Mouse (Mus musculus) G1E (cell line): ENCODE data around the gene Mrln. TPM values are rescaled to one million over a fixed set of nuclear protein-coding genes. Genes with fewer than 3 reads are reported as not detected.

Experiments
- ATAC-seq: 2 replicates; pipeline ENCODE4 v1.8.0; 2016; ENCODE audit warnings: mild to moderate bottlenecking; ENCODE audit not compliant: insufficient number of reproducible peaks, poor library complexity, low FRiP score, severe bottlenecking; ENCODE audit errors: extremely low read depth
- DNase-seq: peaks from one replicate; pipeline ENCODE4 v3.0.0; 2012; ENCODE audit warnings: low spot score
- H3K27me3 ChIP-seq: 2 replicates; pipeline ENCODE4 v1.6.1; 2012; ENCODE audit warnings: mild to moderate bottlenecking, low read length, inconsistent platforms; ENCODE audit not compliant: insufficient read depth
- H3K36me3 ChIP-seq: replicated peaks from 2 replicates; pipeline ENCODE3; 2012; ENCODE audit warnings: mild to moderate bottlenecking, inconsistent platforms
- H3K4me1 ChIP-seq: 2 replicates; pipeline ENCODE4 v1.6.1; 2012; ENCODE audit warnings: low read depth, low read length, inconsistent platforms, mixed read lengths; ENCODE audit not compliant: insufficient read depth
- H3K4me3 ChIP-seq: 2 replicates; pipeline ENCODE4 v1.5.1; 2012; ENCODE audit warnings: low read depth, mild to moderate bottlenecking, inconsistent platforms, low read length, moderate library complexity, mixed read lengths
- H3K9me3 ChIP-seq: replicated peaks from 2 replicates; pipeline ENCODE4 v1.6.1; 2012; ENCODE audit warnings: inconsistent platforms
- CTCF ChIP-seq: IDR thresholded peaks from 2 replicates; pipeline ENCODE4 v1.5.1; 2012; ENCODE audit warnings: low read depth, low read length, inconsistent platforms, mixed read lengths
- GATA1 ChIP-seq: IDR thresholded peaks from 2 replicates; pipeline ENCODE4 v1.6.1; 2012; ENCODE audit warnings: borderline replicate concordance, low read length, inconsistent platforms, mixed read lengths
- GATA2 ChIP-seq: IDR thresholded peaks from 2 replicates; pipeline ENCODE4 v1.6.1; 2012; ENCODE audit warnings: low read depth, low read length, inconsistent platforms, borderline replicate concordance
- POLR2AphosphoS5 ChIP-seq: IDR thresholded peaks from 2 replicates; pipeline ENCODE4 v1.6.1; 2012; ENCODE audit warnings: low read depth, low read length, inconsistent platforms; ENCODE audit not compliant: insufficient replicate concordance
- TAL1 ChIP-seq: conservative IDR thresholded peaks from 2 replicates; pipeline ENCODE4 v1.6.1; 2012; ENCODE audit warnings: low read depth, low read length, inconsistent platforms, mixed read lengths
- polyA plus RNA-seq: library from polyadenylated mRNA; stranded (reverse); fragments of >175 nt; gene quantifications from 2 replicates; pipeline ENCODE4 v1.2.3, GENCODE M21; 2012
- total RNA-seq, 2 experiments: library from RNA; stranded (forward) in 1 of 2; stranded (reverse) in 1 of 2; fragments of 200-1000 nt in 1 of 2; fragments of >200 nt in 1 of 2; fragmentation: Nextera tagmentation in 1 of 2; gene quantifications; 2 replicates each; pipeline ENCODE4 v1.2.3; 2014 to 2017

The Mrln gene
- total and polyA plus RNA-seq, 3 experiments: 1.7 TPM; not detected in 2

DNA sequence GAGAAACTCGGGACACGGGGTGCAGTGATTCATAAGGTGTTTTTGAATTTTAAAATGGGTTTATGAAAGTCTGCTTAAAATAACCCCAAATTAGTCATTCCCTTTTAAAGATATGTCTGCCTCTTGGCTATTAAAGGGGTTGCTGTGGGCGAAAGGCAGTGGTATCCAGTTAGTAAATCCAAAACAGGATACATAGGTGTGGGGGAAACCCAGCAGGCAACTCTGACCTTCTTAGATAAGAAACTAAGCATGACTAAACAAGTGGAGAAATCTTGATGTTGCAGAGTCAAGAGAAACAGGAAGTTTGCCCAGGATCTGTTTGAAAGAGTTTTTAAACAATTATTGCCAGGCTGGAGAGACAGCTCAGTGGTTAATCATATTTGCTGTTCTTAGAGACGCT lies 52.6 kb downstream of the Mrln start:
- TF ChIP-seq GATA2 (no peak), POLR2AphosphoS5 (no peak), TAL1 (no peak), GATA1 (no peak), CTCF (no peak)
- no peak for DNase-seq
- H3K4me1 ChIP-seq: no peaks in the 10 kb centered on the region
- H3K9me3 ChIP-seq: peaks cover 29% of the 10 kb centered on the region
- no peak overlapping the region for H3K4me3 ChIP-seq
- no peak for ATAC-seq
- H3K36me3 ChIP-seq: no peaks in the 10 kb centered on the region
- no peaks in the 10 kb centered on the region for H3K27me3 ChIP-seq

DNA sequence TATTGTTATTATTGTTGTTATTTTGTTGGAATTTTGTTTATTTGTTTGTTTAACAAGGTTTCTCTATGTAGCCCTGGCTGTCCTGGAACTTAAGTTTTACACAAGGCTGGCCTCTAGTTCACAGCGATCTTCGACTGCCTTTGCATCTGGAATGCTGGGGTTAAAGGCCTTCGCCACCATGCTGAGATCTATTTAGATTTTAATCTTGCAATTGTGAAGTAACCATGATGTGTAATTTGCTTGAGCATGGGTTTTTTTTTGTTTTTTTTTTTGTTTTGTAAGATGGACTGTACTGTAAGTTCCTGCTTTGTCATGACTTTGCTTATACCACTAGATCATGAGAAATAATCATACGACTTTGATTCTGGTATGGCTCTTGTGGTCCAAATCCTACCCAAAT lies 56.4 kb downstream of the Mrln start:
- no peaks in the 10 kb centered on the region for H3K4me1 ChIP-seq
- peaks cover 42% of the 10 kb centered on the region for H3K9me3 ChIP-seq
- ATAC-seq (no peak), DNase-seq (no peak)
- H3K36me3 ChIP-seq: no peaks in the 10 kb centered on the region
- TF ChIP-seq TAL1 (no peak), POLR2AphosphoS5 (no peak), GATA2 (no peak), GATA1 (no peak), CTCF (no peak)
- H3K4me3 ChIP-seq: no peak overlapping the region
- no peaks in the 10 kb centered on the region for H3K27me3 ChIP-seq

DNA sequence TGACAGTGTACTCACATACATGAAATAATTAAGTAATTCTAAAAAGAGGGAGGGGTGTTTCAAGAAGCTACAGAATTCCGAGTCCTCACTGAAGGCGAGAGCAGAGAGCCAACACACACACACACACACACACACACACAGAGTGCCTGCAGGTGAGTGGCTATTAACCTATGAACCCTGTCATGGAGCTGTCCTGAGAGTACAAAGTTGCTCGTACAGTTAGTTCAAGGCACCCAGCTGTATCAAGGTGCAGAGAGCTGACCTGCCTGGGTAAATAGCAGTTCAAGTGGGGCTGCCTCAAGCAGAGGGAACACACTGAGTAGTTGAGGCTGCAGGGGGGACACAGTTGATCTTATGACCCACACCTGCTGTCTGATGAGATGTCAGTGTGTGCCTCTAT lies 57.6 kb downstream of the Mrln start:
- Histone ChIP-seq H3K36me3 (no peaks in the 10 kb centered on the region), H3K4me3 (no peak overlapping the region), H3K27me3 (no peaks in the 10 kb centered on the region), H3K4me1 (no peaks in the 10 kb centered on the region), H3K9me3 (peaks cover 43% of the 10 kb centered on the region)
- no peak for ATAC-seq
- TF ChIP-seq CTCF (no peak), POLR2AphosphoS5 (no peak), GATA1 (no peak), GATA2 (no peak), TAL1 (no peak)
- DNase-seq: no peak

- DNase-seq (no peak), ATAC-seq (no peak)
- no peak for TF ChIP-seq CTCF
- no peak for TF ChIP-seq GATA2
- TF ChIP-seq POLR2AphosphoS5: no peak
- TF ChIP-seq GATA1: no peak
- TF ChIP-seq TAL1: no peak
- no peaks in the 10 kb centered on the region for H3K4me1 ChIP-seq
- peaks cover 54% of the 10 kb centered on the region for H3K9me3 ChIP-seq
- no peaks in the 10 kb centered on the region for H3K36me3 ChIP-seq
- no peaks in the 10 kb centered on the region for H3K27me3 ChIP-seq
- no peak overlapping the region for H3K4me3 ChIP-seq
These were observed 59.3 kb downstream of the Mrln start for GRCm38 (mm10) chr10:70263681-70264189.

DNA sequence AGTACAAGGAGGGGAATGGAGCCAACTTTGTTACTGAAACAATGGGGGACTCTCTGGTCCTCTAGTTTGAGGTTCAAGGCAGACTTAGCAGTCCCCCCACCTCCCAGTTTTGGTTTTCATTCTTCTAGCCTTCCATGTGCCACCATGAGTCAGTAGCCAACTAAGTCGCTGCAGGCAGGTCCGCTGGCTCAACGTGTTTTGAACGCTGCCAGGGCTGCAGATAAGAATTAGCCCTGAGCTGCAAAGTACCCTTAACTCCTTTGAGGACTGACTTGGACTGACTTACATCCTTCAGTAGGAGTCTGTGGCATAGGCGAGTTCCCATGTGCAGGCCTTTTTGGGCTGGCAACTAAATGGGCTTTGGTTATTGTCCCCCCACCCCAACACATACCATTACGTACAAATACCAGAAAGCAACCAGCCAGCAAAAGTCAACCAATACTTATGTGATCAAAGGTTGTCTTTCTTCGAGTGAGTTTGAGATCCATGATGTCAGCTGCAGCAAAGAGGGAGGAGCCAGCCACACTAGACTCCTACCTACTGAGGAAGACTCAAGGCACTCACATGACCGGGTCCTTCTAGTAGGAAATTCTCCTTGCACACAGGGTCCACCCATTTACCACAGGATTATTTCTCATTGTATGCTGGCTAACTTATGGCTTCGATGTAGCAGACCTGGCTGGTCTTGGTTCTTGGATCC lies 60.0 kb downstream of the Mrln start:
- no peak for TF ChIP-seq POLR2AphosphoS5
- no peak for TF ChIP-seq GATA1
- no peak for TF ChIP-seq CTCF
- no peak for TF ChIP-seq TAL1
- TF ChIP-seq GATA2: no peak
- no peaks in the 10 kb centered on the region for H3K36me3 ChIP-seq
- ATAC-seq: no peak
- peaks cover 54% of the 10 kb centered on the region for H3K9me3 ChIP-seq
- no peak for DNase-seq
- no peaks in the 10 kb centered on the region for H3K4me1 ChIP-seq
- H3K4me3 ChIP-seq: no peak overlapping the region
- no peaks in the 10 kb centered on the region for H3K27me3 ChIP-seq

GRCm38 (mm10) chr10:70266501-70266900 lies 62.0 kb downstream of the Mrln start:
- DNase-seq (no peak), ATAC-seq (no peak)
- no peaks in the 10 kb centered on the region for H3K36me3 ChIP-seq
- H3K9me3 ChIP-seq: peaks cover 56% of the 10 kb centered on the region
- TF ChIP-seq CTCF (no peak), POLR2AphosphoS5 (no peak), TAL1 (no peak), GATA2 (no peak), GATA1 (no peak)
- no peaks in the 10 kb centered on the region for H3K4me1 ChIP-seq
- H3K4me3 ChIP-seq: no peak overlapping the region
- H3K27me3 ChIP-seq: no peaks in the 10 kb centered on the region
